Mouse (Mus musculus) heart, postnatal 14 days (tissue): ENCODE data around the gene Ptbp3. TPM values are rescaled to one million over a fixed set of nuclear protein-coding genes. Genes with fewer than 3 reads are reported as not detected.
"Not testable (repeated sequence)": the region's sequence is repeated elsewhere in the genome, so short reads cannot be mapped to it uniquely, and the experiment has no call there.

Experiments
- DNase-seq, 2 experiments: peaks; one replicate each; pipeline ENCODE4 v3.0.0; 2021 to 2022
- intact Hi-C: fragments of 180-260 bp; cut with DNase I; formaldehyde crosslinking; loops from one replicate; pipeline ENCODE4 v1.15.1; 2025
- long read RNA-seq, 2 experiments: library from polyadenylated mRNA; stranded (forward); transcript quantifications; one replicate each; pipeline ENCODE4 v2.0.0; 2021
- total RNA-seq, 2 experiments: library from RNA; stranded (reverse); gene quantifications; 2 replicates each; pipeline ENCODE4 v1.2.3; 2021

The Ptbp3 gene
- 10 to 100 TPM; 44.2 to 46.5 TPM for total RNA-seq
- long read RNA-seq, experiment 1, full-length matches to known transcripts: 6 of 9 reads
- long read RNA-seq, experiment 1, partial matches to known transcripts: 1 of 9 reads
- long read RNA-seq, experiment 1, other reads (novel, unspliced or antisense): 2 of 9 reads
- long read RNA-seq, experiment 2, full-length matches to known transcripts: 6 of 9 reads
- long read RNA-seq, experiment 2, partial matches to known transcripts: 0 of 9 reads
- long read RNA-seq, experiment 2, other reads (novel, unspliced or antisense): 3 of 9 reads

DNA sequence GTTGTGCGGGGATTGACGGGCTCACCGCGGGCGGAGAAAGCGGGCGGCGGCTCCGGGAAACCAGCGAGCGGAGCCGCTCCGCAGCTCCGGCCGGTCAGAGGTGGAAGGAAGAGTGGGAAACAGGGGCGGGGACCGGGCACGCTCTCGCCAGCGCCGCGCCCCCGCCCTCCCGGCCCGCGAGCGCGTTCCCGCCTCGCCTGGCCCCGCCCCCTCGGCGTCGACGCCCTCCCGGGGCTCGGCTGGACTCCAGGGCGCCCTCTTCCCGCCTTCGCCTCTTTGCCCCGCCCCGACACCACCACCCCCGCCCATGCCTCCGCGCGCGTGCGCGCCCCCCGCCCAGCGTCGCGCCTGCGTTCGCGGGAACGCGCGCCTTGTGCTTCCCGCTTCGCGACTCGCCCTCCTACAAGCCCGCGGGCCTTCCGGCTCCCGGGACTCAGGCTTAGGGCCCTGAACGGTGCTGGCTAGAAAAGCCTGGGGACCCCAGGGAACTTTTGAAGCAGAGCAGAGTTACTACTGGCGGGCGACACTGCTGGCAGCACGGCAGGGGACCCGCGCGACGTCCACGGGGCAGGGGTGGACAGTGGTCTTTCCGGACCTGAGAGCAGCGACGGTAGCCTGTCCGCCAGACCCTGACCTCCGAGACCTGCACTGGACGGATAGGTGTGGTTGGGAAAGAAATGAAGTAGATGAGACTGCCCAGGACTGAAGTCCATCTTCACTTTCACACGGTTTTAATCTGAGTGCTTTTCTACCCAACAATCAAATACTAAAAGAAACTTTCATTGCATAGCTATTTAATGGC lies at the start of gene Ptbp3:
Gene Ptbp3 (minus strand): TSS at position 190 of the 802 bp plus-strand sequence.
- intact Hi-C loops: loop anchor here (2.0 kb wide), 1 partner anchor 361 kb away; the partner anchor contains the start of gene Ugcg

DNA sequence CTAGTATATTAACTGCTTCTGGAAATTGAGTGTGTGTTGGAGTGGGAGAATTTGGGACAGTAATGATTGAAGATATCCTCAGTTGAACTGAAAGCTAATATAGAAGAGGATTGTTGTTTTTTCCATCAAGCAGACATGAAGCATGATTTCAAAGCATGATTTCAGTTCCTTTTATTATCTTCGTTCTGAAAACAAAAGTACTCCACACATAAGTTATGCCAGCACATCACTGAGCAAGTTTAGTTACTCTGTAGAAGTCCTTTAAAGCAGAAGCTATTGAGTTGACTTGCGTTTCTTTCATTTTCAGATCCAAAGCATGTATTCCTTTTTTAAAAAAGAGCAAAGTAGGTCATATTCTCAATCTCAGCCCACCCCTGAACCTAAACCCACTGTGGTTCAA lies 47.4 kb upstream of the Ptbp3 start:
- no peak for DNase-seq
- intact Hi-C loops: no loop called here

More for the DNA sequence above, at the start of gene Ptbp3:
- peak; percentile 96 to 98 for DNase-seq

DNA sequence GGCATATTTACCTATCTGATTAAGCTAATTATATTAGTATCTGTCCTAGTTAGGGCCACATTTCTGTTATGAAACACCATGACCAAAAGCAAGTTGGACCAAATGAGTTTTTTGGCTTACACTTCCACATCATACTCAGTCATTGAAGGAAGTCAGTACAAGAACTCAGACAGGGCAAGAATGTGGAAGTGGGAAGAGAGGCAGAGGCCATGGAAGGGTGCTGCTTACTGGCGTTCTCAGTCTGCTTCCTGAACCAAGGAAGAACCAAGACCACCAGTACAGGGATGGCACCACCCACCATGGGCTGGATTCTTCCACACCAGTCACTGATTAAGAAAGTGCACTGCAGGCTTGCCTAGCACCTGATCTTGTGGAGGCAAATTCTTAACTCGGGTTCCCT lies 45.5 kb upstream of the Ptbp3 start:
- intact Hi-C loops: no loop called here
- DNase-seq: no peak

DNA sequence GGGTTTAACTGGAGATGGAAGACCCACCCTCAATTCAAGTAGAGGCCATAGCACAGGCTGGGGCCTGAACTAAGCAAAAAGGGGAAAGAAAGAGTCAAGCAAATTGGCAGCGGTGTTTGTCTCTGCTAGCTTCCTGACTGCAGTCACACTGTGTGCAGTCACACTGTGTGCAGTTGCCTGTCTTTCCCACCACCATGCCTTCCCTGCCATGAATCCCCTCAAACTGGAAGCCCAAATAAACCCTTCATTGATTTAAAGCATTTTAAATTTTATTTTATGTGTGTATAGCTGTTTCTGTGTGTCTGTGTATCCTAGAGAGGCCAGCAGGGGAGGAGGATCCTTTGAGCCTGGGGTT lies 38.7 kb upstream of the Ptbp3 start:
- no peak for DNase-seq
- intact Hi-C loops: no loop called here

DNA sequence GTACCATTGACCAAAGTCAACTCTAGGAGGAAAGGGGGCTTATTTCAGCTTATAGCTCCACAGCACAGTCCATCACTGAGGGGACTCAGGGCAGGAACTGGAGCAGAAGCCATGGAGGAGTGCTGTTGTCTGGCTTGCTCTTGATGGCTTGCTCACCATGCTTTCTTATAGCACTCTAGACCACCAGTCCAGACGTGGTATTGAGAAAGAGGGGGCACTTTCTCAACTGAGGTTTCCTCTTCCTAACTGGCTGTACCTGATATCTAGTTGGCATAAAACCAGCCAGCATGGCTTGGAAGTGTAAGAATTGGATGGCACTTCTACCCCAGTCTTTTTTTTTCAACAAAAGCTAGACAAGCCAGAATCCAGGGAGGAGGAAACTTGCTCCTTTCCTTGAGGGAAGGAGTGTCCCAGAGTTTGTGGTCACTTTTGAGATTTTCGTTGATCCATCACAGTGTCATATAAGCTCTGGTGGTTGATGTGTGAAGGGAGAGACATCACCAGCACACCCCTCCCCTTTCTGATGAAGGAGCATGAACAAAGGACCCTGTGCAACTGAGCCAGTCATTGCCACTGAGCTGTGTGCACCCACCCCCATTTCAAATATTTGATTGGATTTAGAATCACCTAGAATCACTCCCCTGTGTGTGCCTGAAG lies 38.2 kb upstream of the Ptbp3 start:
- DNase-seq: no peak
- intact Hi-C loops: no loop called here

DNA sequence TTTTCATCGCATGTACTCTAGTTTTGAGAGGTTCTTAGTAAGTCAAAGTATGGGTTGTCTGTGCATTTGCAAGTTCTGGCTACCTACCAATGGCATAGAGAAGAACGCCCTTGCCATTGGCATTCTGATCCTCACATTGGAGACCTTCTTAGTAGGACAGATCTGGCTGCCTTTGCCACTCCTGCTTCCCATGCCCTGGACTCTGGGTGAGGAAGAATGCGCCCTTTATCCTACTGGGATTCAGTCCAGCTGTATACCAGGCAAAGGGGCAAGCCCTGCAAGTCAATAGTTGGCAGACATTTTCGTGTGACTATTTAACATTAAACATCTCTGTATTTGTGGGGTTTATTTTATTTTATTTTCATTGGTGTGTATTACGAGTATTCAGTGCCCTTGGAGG lies 35.9 kb upstream of the Ptbp3 start:
- DNase-seq: peak; percentile 37 to 76
- intact Hi-C loops: no loop called here

DNA sequence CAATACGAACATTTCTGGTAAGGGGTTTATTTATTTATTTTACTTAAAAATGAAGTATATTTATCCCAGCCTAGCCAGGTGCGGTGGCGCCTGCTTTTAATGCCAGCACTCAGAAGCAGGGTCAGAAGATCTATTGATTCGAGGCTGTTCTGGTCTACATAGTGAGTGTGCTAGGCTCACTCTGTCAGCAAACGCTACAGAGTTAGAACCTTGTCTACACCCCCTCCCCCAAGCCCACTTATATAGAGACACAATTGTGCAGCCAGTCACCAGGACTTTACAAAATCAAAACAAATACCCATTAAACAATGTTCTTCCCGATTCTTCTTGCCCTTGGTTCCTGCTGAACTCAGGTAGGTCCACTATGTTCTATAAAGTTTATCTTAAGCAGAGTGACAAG lies 33.0 kb upstream of the Ptbp3 start:
- intact Hi-C loops: no loop called here
- DNase-seq: peak in 1 of 2 experiments; percentile 10

DNA sequence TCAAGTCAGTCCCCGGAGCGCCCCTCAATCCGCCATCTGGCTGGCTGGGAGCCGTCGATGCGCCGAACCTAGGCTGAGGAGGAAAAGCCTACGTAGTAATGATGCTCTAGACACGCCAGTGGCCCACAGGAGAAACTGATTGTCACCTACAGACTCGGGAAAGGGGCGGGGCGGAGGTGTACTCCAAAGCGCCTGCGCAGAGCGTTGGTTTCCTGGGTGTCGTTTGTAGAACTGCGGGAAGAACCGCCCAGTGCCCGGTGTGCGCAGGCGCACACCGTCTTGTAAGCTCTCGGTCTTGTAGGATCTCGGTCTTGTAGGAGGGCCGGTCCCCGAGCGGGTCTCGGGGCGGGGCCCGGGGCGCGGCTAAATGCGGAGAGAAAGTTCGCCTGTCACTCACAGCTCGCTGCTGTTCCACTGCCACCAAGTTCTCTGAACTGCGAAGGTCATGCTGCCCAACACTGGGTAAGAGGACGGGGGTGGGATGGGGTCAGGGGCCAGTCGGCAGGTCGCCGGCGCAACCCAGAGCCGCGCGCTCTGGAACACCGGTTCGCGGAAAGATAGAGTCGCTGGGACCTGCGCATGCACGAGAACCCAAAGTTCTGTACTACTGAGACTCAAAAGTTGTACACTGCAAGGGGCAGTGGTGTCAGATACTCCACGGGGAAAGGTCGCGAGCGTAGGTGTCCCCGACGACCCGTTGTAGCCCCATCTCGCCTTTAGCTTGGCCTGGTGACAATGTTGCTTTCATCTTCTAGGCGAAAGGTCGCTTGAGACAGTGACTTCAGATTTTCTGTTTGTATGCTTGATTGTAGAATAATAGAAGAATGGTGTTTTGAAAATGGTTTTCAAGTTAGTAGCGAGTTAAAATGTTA lies 32.4 kb upstream of the Ptbp3 start, which contains the start of gene Hsdl2:
Gene Hsdl2 (plus strand): TSS at position 250 of the 872 bp plus-strand sequence.
- peak; percentile 97 for DNase-seq
- intact Hi-C loops: no loop called here

DNA sequence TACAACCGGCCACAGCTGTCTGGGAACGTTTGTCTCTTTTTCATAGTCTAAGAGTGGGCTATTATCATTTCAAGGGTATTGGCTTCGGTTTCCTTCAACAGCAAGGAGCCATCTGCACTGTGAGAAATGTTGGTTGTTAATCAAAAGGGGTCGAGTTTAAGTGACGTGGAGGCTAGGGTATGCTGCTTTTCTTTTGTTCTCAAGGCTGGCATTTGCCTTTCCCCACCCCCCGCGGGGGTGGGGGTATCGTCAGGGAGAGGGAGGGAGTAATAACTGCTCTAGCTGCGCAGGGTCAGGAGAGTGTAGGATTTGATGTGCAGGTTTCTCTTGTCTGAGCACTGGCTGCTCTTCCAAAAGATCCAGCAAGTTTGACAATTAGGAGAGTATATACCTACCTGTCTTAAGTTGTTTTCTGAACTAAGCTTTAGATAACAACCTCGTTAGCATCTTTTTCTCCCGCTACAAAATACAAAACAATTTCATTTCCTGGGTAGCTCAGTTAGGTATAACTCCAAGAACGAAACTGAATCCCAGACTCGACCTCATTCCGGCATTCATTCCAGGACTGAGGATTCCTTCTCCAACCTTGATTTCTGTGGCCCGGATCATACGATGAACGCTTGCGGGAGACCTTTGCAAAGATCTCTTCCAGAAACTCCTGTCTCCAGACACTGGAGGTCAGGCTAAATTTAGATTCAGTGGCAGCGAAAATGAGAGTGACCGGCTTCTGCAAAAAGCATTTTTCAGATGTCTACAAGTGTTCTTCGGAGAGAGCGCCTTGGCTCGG lies 31.5 kb upstream of the Ptbp3 start:
- intact Hi-C loops: no loop called here

DNA sequence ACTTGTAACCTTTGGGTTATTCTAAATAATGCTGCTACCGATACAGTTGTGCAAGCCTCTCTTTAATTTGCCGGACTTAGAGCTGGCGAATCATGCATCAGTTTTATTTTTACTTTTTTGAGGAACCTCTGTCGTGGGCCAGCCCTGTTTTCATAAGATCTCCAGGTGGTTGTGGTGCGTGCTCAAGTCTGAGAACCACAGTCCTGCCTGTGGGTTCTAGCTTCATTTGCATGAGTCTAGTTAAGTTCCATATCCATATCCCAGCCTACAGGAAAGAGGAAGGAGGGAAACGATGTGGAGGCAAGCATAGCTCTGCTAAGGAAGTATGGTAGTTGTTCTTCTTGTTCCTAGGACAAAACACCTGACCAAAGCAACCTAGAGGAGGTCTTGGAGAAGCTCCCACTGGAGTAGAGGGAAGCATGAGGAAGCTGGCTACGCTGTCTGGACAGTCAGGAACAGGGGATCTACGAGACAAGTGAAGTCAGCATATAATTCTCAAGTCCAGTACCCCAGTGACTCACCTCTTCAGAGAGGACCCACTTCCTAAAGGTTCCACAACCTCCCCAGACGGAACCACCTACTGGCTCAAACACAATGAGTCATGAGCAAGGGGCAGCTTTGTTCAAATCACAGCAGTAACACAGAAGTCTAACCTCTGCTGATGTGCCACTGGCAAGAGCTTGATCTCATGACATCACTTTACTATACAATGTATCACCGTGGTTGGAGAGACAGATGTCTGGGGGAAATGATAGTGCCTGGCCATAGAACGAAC lies 26.2 kb upstream of the Ptbp3 start:
- intact Hi-C loops: no loop called here
- no peak for DNase-seq

More for the DNA sequence above, 31.5 kb upstream of the Ptbp3 start:
- DNase-seq: peak; percentile 19 to 31

DNA sequence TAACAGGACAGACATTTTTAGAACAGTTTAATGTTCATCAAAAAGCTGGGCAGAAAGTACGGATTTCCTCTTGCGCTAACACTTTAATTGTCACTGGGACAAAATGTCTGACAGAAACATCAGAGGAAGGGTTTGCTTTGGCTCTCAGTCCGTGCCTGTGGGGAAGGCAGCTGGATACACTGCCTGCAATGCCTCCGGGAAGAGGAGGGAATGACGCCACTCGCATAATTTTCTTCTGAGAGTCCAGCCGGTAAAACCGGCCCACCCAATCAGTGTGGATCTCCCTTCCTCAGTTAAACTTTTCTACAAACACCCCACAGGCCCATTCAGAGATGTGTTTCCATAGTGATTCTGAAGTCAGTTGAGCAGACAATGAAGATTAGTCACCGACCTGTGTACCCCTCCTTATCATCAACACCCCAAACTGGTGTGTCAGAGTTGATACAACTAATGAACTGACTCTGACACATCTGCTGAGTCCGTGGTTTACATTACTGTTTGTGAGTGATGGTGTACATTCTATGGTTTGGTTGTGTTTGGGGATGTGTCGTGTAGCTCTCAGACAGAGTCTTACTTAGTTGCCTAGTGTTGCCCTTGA lies 23.5 kb upstream of the Ptbp3 start:
- DNase-seq: no peak
- intact Hi-C loops: no loop called here

DNA sequence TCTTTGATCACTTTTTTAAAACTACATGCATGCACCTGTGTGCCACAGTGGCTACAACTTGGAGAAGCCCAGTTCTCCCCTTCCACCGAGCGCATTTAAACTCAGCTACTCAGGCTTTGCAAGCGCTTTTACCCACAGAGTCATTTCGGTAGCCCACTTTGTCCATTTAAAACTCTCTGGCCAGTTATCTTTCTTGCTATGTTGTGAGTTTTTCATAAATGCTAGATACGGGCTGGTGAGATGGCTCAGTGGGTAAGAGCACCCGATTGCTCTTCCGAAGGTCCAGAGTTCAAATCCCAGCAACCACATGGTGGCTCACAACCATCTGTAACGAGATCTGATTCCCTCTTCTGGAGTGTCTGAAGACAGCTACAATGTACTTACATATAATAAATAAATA lies 21.4 kb upstream of the Ptbp3 start:
- intact Hi-C loops: not testable (repeated sequence)

DNA sequence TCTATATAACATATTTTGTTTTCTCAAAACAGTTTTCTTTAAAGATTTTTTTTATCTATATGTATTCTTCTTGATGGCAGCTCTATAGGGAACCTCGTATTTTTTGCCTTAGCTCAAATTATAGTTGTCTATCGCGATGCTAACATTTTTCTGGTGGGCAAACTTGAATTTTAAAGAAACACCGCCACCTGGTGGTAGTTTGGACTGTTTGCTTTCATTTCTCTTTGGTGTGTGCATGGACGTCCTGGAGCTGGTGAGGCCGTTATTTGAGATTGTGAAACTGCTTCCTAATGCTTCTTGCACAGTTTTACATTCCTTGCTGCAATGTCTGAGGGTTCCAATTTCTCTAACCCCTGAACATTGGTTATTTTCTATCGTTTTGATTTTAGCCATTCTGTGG lies 20.4 kb upstream of the Ptbp3 start:
- peak; percentile 70 to 83 for DNase-seq
- intact Hi-C loops: loop anchor here (1.0 to 10.0 kb wide), 4 partner anchors 188 to 565 kb away; partner anchors contain the start of gene Gm20503

More for the DNA sequence above, 21.4 kb upstream of the Ptbp3 start:
- not testable (repeated sequence) for DNase-seq

DNA sequence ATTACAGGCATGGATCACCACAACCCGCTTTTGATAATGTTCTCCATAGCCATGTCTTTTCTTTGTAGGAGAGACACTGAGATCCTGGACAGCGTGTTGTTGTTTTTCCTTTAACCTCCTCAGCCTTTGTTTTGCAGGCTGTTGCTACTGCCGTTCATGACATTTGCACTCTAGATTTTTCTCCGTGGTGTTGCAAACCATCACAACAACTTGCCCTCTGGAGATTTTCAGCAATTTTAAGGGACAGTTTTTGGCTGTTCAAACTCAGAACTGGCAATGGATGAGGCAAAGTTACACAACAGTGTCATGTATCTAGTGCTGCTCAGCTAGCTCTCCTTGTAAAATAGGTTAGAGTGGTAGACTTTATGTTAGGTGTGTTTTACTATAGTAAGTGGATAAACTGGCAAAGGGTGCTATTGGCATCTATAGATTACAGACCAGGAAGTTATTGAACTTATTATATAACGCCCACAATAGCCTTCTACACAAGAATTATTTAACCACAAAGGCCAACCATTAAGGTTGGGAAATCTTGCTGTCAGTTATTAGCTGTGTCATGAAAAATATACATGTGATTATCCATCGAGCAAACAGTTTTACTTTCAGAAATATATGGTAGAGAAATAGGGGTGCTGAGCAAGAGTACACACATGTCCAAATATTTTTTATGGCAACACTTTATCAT lies 18.6 kb upstream of the Ptbp3 start:
- no peak for DNase-seq
- intact Hi-C loops: loop anchor here (5.0 to 10.0 kb wide), 2 partner anchors 470 to 563 kb away; partner anchors contain the start of gene Gm20503

DNA sequence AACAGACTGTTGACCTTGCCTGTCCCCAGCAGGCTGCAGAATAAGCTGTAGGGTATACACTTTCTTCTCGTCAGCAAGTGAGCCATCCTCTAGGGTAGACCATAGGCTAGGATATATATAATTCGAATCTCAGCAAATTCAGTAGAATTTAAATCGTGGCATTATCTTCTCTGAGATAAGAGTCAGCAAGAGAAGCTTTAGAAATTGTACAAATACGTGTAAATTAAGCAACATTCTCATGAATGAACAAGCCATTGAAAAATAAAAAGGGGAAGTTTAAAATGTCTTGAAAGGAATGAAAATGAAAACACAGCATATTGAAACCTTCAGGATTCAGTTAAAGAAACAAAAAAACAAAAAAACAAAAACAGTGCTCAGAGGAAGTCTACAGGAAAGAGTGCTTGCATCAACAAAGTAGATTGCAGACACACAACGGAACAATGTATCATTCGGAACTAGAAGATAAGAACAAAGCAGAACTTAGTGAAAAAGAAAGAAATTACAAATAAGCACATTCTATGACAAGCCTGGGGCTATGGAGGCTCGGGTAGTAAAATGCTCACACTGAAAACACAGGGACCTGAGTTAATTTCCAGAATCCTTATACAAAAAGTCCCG lies 16.5 kb upstream of the Ptbp3 start:
- intact Hi-C loops: loop anchor here (5.0 to 10.0 kb wide), 2 partner anchors 468 to 561 kb away; partner anchors contain the start of gene Gm20503
- no peak for DNase-seq

DNA sequence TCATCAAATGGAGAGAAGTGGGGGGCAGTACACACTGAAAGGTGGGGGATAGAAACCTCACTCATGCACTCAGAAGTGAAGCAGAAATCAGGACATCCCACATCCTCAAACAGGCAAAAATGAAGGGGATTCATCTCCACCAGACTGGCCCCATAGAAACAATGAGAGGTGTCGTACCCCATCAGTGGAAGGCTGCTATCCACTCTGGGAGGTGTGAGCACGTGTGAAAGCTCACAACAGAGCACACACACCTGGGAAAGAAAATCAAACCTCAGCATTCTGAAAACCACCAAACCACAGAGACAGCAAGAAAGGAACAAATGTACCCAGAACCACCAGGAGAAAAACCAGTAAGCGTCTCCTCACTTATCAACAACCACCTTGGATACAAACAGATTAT lies 15.0 kb upstream of the Ptbp3 start:
- DNase-seq: no peak
- intact Hi-C loops: loop anchor here (10.0 kb wide), 1 partner anchor 559 kb away; the partner anchor contains the start of gene Gm20503

DNA sequence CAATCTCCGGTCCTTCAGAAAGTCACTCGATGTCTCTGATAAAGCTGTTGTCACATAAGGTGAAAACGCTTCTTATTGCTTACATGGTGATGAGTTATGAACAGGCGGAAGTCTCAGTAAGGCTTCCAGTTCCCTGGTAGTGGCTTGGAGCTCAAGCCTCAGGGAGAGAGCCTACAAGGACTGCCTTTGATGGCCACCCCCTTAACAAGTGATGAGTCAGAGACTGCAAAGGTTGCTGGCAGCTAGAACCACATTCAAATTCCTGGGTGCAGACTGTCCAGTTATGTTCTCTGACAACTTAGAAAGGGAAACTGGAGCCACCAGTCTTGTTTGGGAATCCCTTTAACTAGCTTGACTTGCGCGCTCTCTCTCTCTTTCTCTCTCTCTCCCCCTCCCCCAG lies 11.0 kb upstream of the Ptbp3 start:
- intact Hi-C loops: loop anchor here (10.0 kb wide), 1 partner anchor 555 kb away; the partner anchor contains the start of gene Gm20503
- DNase-seq: no peak
